Mouse (Mus musculus): Measurements from ENCODE around the gene Mrpl23.

Mrpl23 gene

GRCm38 (mm10) chr7:142574155-142574660 is 41.7 kb downstream of the Mrpl23 start:
- DNase-seq (ENCODE audit: low spot score in 2 of 2) = no peak

DNA sequence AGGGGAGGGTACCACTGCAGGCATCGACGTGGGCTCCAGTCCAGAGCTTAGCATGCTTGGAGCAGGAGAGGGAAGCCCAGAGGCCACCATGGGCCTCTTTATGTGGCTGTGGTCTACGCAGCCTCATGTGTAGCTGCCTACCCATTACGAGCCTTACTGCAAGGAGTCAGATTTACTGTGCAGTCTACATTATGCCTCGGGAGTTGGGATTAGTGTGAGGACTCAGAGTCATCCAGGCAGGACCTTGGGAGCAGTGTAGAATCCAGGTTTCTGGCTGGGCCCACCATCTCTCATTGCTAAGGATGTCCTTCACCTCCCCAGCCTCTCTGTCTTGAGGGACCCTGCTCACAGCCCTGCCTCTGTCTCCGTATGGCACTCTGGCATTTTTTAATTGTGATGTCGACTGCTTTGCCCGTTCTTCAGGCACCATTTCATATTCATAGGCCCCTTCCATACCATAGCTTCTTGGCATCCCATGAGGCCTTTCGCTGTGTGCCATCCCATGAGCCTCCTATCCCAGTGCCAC is 42.4 kb downstream of the Mrpl23 start:
- no peak for DNase-seq (ENCODE audit: low spot score in 2 of 2)

- DNase-seq (ENCODE audit: low spot score in 2 of 2) = no peak
These were observed 43.0 kb downstream of the Mrpl23 start for GRCm38 (mm10) chr7:142575491-142575890.

GRCm38 (mm10) chr7:142575971-142576370 is 43.5 kb downstream of the Mrpl23 start:
- DNase-seq (ENCODE audit: low spot score in 2 of 2) = no peak

DNA sequence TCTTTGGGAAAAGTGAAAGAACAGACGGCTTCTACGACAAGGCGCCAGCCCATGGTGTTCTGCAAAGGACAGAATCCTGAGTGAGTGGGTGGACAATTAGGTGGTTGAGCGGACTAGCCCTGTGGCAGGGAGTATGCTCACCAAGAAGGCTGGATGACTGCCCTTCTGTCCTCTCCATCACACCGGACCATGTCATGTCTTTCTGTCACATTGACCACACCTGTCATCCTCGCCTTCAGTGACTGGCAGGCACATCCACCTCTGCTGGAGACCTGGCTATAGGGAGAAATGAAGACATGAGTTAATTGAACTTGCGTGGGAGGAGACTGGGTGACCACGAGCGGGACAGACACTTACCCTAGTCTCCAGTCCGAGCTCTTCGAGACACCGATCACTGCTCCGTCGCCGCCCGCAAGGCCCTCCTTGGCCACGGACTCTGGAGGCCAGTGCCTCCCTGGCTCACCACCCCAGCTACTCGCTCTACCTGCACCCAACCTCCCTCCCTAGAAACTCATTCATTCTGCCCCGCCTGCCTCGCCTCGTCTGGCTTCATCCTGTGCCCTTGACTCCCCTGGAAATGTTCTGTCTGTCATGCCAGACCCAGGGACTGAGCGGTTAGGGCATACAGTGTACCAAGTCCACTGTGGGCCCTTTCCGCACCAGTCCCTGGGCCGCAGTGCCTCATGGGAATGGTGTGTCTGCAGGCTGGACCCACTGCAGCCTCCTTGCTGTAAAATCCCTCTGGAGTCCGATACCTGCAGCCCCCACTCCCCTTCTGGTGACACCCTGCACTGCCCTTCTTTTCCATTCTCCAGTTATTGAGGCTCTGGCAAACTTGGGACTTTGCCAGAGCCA is 44.2 kb downstream of the Mrpl23 start:
- DNase-seq (ENCODE audit: low spot score in 2 of 2) = no peak

GRCm38 (mm10) chr7:142577806-142578423 is 45.4 kb downstream of the Mrpl23 start:
- DNase-seq (ENCODE audit: low spot score in 2 of 2) = no peak

DNA sequence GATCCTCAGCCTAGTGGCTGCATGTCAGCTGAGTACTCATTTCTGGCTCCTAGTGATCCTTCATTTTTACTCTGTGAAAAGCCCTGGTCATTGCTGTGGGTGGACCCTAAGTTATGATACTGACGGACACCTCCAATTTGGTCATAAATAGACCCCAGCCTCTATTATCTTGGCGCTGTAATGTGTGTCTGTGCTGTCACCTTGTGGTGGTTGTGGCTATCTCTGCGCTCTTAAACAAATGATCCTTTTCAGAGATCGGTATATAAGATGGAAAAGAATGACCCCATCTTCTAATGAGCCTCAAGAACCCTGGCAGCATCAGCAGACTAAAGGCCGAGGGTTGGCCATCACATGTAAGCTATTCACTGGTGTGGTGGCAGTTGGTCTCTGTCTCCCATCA is 46.6 kb downstream of the Mrpl23 start:
- no peak for DNase-seq (ENCODE audit: low spot score in 2 of 2)

DNA sequence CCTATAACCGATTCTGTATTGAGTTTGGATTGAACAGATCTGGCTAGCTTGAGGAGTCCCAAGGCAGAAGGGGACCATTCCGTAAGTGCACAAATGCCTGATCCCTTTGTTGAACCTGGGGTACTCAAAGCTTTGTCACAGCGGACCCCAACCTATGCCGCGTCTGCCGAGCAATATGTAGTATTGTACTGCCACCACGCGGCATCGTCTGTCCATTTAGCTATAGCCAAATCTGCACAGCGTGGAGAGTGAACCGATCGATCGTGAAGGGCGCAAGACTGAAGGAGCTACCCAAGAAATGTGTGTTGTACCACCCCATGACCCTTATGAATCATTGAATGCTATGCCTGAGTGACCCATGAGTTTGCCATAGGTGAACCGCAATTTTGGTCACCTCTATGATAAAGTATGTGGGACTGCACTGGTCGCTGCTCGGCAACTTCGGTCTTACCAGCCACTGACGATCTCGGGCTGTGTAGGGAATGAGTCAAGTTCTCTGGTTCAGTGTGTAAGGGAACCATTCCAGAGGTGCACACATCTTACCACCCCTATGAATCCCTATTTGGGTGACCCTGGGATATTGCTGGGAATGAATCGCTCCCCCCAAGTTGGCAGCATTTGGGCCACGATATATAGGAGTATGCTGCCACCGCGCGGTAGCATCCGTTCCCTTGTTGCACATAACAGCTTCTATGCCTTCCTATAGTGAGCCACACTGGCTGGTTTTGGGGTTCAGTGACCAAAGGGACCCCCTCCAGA is 47.8 kb downstream of the Mrpl23 start:
- DNase-seq (ENCODE audit: low spot score in 2 of 2) = peak; percentile 61 to 72

DNA sequence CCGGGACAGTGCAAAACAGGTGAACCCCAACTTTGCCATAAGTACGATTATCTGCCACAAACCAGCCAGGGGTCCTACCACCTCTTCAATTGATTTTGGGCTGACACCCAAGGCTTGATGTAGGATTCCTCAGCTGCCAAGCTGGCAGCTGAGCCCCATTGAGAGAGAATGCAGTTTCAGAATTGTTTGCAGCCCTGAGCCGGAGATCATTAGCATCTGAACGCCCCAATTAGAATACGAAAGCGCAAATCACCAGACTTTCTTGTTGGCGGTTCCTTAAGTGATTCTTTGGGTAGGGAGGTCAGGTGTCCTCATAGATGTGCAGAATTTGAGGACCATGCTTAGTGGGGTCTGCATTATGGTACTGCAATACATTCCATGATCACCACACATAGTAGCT is 48.7 kb downstream of the Mrpl23 start:
- no peak for DNase-seq (ENCODE audit: low spot score in 2 of 2)

DNA sequence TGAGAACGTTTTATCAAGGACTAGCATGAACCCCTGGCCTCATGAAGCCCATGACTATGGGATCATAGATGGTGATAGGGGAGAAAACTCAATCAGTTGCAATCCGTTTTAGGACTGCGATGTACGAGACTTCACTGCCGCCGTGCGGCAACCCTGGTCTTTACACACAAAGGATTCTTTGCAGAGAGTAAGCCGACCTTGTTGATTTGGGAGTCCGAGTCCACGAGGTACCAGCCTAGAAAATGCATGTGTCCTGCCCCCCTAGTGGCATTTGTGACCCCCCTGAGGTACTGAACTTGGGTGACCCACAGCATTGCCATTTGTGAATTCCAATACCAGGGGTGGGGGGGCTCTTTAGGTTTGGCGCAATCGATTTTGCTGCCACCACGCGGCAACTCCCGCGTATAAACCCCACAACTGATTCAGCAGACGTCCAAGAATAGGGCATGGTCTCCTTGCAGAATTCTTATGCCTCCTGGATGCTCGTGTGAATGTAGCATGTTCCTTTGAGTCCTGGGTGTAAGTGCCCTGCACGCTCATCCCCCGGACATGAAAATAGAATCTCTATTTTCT is 49.3 kb downstream of the Mrpl23 start:
- DNase-seq (ENCODE audit: low spot score in 2 of 2) = peak; percentile 39 to 56

GRCm38 (mm10) chr7:142584882-142585281 is 52.4 kb downstream of the Mrpl23 start:
- DNase-seq (ENCODE audit: low spot score in 2 of 2) = peak; percentile 26 to 32

GRCm38 (mm10) chr7:142585890-142586289 is 53.4 kb downstream of the Mrpl23 start:
- DNase-seq (ENCODE audit: low spot score in 2 of 2) = peak; percentile 9 to 16

- DNase-seq (ENCODE audit: low spot score in 2 of 2) = peak; percentile 22 to 32
These were observed 55.9 kb downstream of the Mrpl23 start for GRCm38 (mm10) chr7:142588282-142588941.
